Mouse (Mus musculus) kidney, postnatal 10 days (tissue): ENCODE data around the gene Rbm18.
"Not testable (repeated sequence)": the region's sequence is repeated elsewhere in the genome, so short reads cannot be mapped to it uniquely, and the experiment has no call there.

Source experiments
- DNase-seq: peaks from one replicate; pipeline ENCODE4 v3.0.0; 2021; ENCODE audit warnings: mixed read lengths

The Rbm18 gene

GRCm38 (mm10) chr2:36136300-36136941 is at the start of gene Rbm18, which contains the start of gene Mrrf:
Gene Rbm18, minus strand, starts transcription at chr2:36136773.
Gene Mrrf, plus strand, starts transcription at chr2:36136389.
- DNase-seq = peak; percentile 95

GRCm38 (mm10) chr2:36184876-36185275 is 48.3 kb upstream of the Rbm18 start:
- peak; percentile 27 for DNase-seq

GRCm38 (mm10) chr2:36184192-36184591 is 47.6 kb upstream of the Rbm18 start:
- no peak for DNase-seq

- no peak for DNase-seq
These were observed 46.7 kb upstream of the Rbm18 start for GRCm38 (mm10) chr2:36183278-36183677.

GRCm38 (mm10) chr2:36181587-36182368 is 45.2 kb upstream of the Rbm18 start:
- DNase-seq = not testable (repeated sequence)

- DNase-seq = no peak
These were observed 42.9 kb upstream of the Rbm18 start for GRCm38 (mm10) chr2:36179487-36179886.

GRCm38 (mm10) chr2:36172574-36172973 is 36.0 kb upstream of the Rbm18 start:
- DNase-seq = peak; percentile 21

- no peak for DNase-seq
These were observed 35.6 kb upstream of the Rbm18 start for GRCm38 (mm10) chr2:36172136-36172535.

- DNase-seq = no peak
These were observed 32.6 kb upstream of the Rbm18 start for GRCm38 (mm10) chr2:36169176-36169575.

- no peak for DNase-seq
These were observed 31.5 kb upstream of the Rbm18 start for GRCm38 (mm10) chr2:36167990-36168618.

GRCm38 (mm10) chr2:36159336-36159735 is 22.8 kb upstream of the Rbm18 start:
- DNase-seq = no peak

GRCm38 (mm10) chr2:36157461-36157860 is 20.9 kb upstream of the Rbm18 start:
- DNase-seq = no peak

- not testable (repeated sequence) for DNase-seq
These were observed 15.8 kb upstream of the Rbm18 start for GRCm38 (mm10) chr2:36152401-36152800.

- DNase-seq = no peak
These were observed 12.3 kb upstream of the Rbm18 start for GRCm38 (mm10) chr2:36148876-36149365.

GRCm38 (mm10) chr2:36139096-36139495 is 2.5 kb upstream of the Rbm18 start:
- no peak for DNase-seq

GRCm38 (mm10) chr2:36135887-36136286 is 686 bp downstream of the Rbm18 start:
- DNase-seq = no peak

GRCm38 (mm10) chr2:36129051-36129450 is 7.5 kb downstream of the Rbm18 start:
- DNase-seq = no peak

- DNase-seq = no peak
These were observed 8.6 kb downstream of the Rbm18 start for GRCm38 (mm10) chr2:36127973-36128372.

- no peak for DNase-seq
These were observed 9.7 kb downstream of the Rbm18 start for GRCm38 (mm10) chr2:36126795-36127429.

GRCm38 (mm10) chr2:36112632-36113031 is 23.9 kb downstream of the Rbm18 start:
- no peak for DNase-seq

- DNase-seq = no peak
These were observed 28.0 kb downstream of the Rbm18 start for GRCm38 (mm10) chr2:36108615-36109014.

GRCm38 (mm10) chr2:36104956-36105741 is 31.4 kb downstream of the Rbm18 start, which contains the start of gene Lhx6:
Gene Lhx6, minus strand, starts transcription at chr2:36105408.
- DNase-seq = peak; percentile 55
